Mouse (Mus musculus) kidney, postnatal 14 days (tissue): ENCODE measurements around the gene Dync1i2.

Experiments
- DNase-seq: peaks from one replicate; pipeline ENCODE4 v3.0.0; 2022; ENCODE audit warnings: mixed read lengths

Dync1i2 gene

GRCm38 (mm10) chr2:71273955-71274679 lies 62.6 kb downstream of the Dync1i2 start:
- peak; percentile 49 for DNase-seq

- peak; percentile 39 for DNase-seq
These were observed 64.2 kb downstream of the Dync1i2 start for GRCm38 (mm10) chr2:71275734-71276133.

- no peak for DNase-seq
These were observed 67.6 kb downstream of the Dync1i2 start for GRCm38 (mm10) chr2:71278791-71279775.

- no peak for DNase-seq
These were observed 70.5 kb downstream of the Dync1i2 start for GRCm38 (mm10) chr2:71281981-71282380.

- peak; percentile 30 for DNase-seq
These were observed 78.7 kb downstream of the Dync1i2 start for GRCm38 (mm10) chr2:71290107-71290775.

GRCm38 (mm10) chr2:71291566-71291965 lies 80.1 kb downstream of the Dync1i2 start:
- peak; percentile 15 for DNase-seq

- DNase-seq, result no peak
These were observed 82.5 kb downstream of the Dync1i2 start for GRCm38 (mm10) chr2:71293983-71294382.

- no peak for DNase-seq
These were observed 83.0 kb downstream of the Dync1i2 start for GRCm38 (mm10) chr2:71294489-71294888.

- DNase-seq, result no peak
These were observed 84.3 kb downstream of the Dync1i2 start for GRCm38 (mm10) chr2:71295844-71296243.

- no peak for DNase-seq
These were observed 86.0 kb downstream of the Dync1i2 start for GRCm38 (mm10) chr2:71297501-71297900.

GRCm38 (mm10) chr2:71298729-71299128 lies 87.2 kb downstream of the Dync1i2 start:
- DNase-seq, result no peak

- DNase-seq, result peak; percentile 11
These were observed 90.7 kb downstream of the Dync1i2 start for GRCm38 (mm10) chr2:71302156-71302663.

GRCm38 (mm10) chr2:71303221-71303620 lies 91.7 kb downstream of the Dync1i2 start:
- peak; percentile 66 for DNase-seq

- peak; percentile 59 for DNase-seq
These were observed 93.3 kb downstream of the Dync1i2 start for GRCm38 (mm10) chr2:71304821-71305220.

- no peak for DNase-seq
These were observed 94.9 kb downstream of the Dync1i2 start for GRCm38 (mm10) chr2:71306357-71306756.

- DNase-seq, result no peak
These were observed 98.2 kb downstream of the Dync1i2 start for GRCm38 (mm10) chr2:71309726-71310125.

- no peak for DNase-seq
These were observed 100.6 kb downstream of the Dync1i2 start for GRCm38 (mm10) chr2:71312067-71312466.
